Mouse (Mus musculus): ENCODE measurements around the gene Abcg4. TPM values are rescaled to one million over a fixed set of nuclear protein-coding genes. Genes with fewer than 3 reads are reported as not detected.

Gene Abcg4
- total and polyA plus RNA-seq, 3 experiments = 4.1 to 17.1 TPM; not detected in 1

DNA sequence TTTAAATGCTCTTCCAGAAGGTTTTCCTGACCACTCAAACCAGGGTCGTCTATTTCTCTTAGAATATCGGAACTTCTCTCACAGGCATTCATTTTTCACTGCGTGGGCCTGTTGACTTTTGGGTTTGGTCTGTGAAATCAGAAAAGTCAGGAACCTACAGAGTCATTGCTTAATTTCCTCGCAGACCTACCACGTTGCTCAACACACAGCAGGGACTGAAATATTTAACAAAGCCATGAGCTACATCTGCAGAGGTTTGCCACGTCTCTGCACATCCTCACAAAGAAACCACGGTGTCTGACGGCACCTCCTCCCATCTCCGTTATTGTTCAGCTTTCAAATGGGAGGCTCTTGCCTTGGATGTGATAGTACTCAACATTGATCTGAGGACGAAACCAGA lies 29.4 kb downstream of the Abcg4 start:
- no peak overlapping the region for H3K27ac ChIP-seq (ENCODE audit: control insufficient read depth, low read depth, low read length)
- H3K4me1 ChIP-seq (ENCODE audit: control insufficient read depth in 1 of 2, insufficient read depth in 2 of 2, low read length in 2 of 2) = no peaks in the 10 kb centered on the region
- TF ChIP-seq POLR2A (IDR thresholded peaks at IDR 0.05; ENCODE audit: control insufficient read depth in 1 of 2, insufficient read depth in 1 of 2, low read depth in 1 of 2, low read length in 2 of 2, poor library complexity in 1 of 2) (no peak), CHD1 (IDR thresholded peaks at IDR 0.05; ENCODE audit: low read depth, low read length) (no peak), TAL1 (IDR thresholded peaks at IDR 0.05; ENCODE audit: low read length) (no peak)
- H3K27me3 ChIP-seq (ENCODE audit: control insufficient read depth in 1 of 2, insufficient read depth in 2 of 2, low read length in 2 of 2) = no peaks in the 10 kb centered on the region
- H3K79me2 ChIP-seq (ENCODE audit: control insufficient read depth, insufficient read depth, low read length, poor library complexity) = no peaks in the 10 kb centered on the region
- H3K9ac ChIP-seq (ENCODE audit: control insufficient read depth, low read depth, low read length, poor library complexity, severe bottlenecking) = no peak overlapping the region
- no peak overlapping the region for H3K4me3 ChIP-seq (ENCODE audit: control insufficient read depth in 1 of 2, insufficient read depth in 1 of 2, low read depth in 2 of 2, low read length in 2 of 2)
- H3K36me3 ChIP-seq (ENCODE audit: control insufficient read depth in 1 of 2, insufficient read depth in 2 of 2, low read length in 2 of 2) = no peaks in the 10 kb centered on the region
- no peak for DNase-seq (ENCODE audit: low read depth, low spot score)
- H3K9me3 ChIP-seq (replicated peaks; ENCODE audit: insufficient read depth, low read length) = no peaks in the 10 kb centered on the region

- H3K9ac ChIP-seq (ENCODE audit: control insufficient read depth, low read depth, low read length, poor library complexity, severe bottlenecking) = no peak overlapping the region
Observed at GRCm38 (mm10) chr9:44256213-44256612, 32.2 kb downstream of the Abcg4 start.

DNA sequence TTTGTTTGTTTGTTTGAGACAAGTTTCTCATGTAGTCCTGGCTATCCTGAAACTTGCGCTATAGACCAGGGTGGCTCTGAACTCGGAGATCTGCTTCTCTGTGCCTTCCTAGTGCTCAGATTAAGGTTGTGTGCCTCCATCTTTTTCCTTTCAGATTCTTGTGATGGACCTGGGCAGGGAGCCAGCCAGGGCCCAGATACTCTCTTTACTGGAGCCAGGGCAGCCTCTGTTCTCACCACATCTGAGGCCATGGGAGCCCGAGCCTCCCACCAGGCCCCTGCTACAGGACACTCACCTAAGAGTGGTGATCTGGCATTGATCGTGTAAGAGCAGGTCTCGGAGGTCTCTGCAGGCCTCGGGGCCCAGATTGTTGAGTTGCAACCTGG lies 33.3 kb downstream of the Abcg4 start:
- H3K36me3 ChIP-seq (ENCODE audit: control insufficient read depth in 1 of 2, insufficient read depth in 2 of 2, low read length in 2 of 2) = peaks cover 0 to 5% of the 10 kb centered on the region in 2 experiments; a peak in 2 of 4 replicates
- peaks cover 0 to 8% of the 10 kb centered on the region in 2 experiments; a peak in 2 of 4 replicates for H3K4me1 ChIP-seq (ENCODE audit: control insufficient read depth in 1 of 2, insufficient read depth in 2 of 2, low read length in 2 of 2)
- no peak for TF ChIP-seq SIN3A (IDR thresholded peaks at IDR 0.05; ENCODE audit: low read length)
- no peak for TF ChIP-seq NRF1 (IDR thresholded peaks at IDR 0.05; ENCODE audit: insufficient read depth, low read depth, low read length, poor library complexity, severe bottlenecking)
- no peak for TF ChIP-seq BHLHE40 (IDR thresholded peaks at IDR 0.05; ENCODE audit: borderline replicate concordance, low read depth, low read length)
- no peak for TF ChIP-seq MYB (IDR thresholded peaks at IDR 0.05; ENCODE audit: low read depth, low read length)
- no peak for TF ChIP-seq GATA1 (IDR thresholded peaks at IDR 0.05; ENCODE audit: low read depth, low read length)
- no peak for TF ChIP-seq POLR2AphosphoS5 (IDR thresholded peaks at IDR 0.05; ENCODE audit: borderline replicate concordance, low read depth, low read length)
- TF ChIP-seq ETS1 (IDR thresholded peaks at IDR 0.05; ENCODE audit: low read depth, low read length) = no peak
- no peak for TF ChIP-seq USF1 (IDR thresholded peaks at IDR 0.05; ENCODE audit: low read depth, low read length)
- TF ChIP-seq TAL1 (IDR thresholded peaks at IDR 0.05; ENCODE audit: low read length) = no peak
- no peak for TF ChIP-seq HCFC1 (IDR thresholded peaks at IDR 0.05; ENCODE audit: low read depth, low read length)
- TF ChIP-seq UBTF (IDR thresholded peaks at IDR 0.05; ENCODE audit: borderline replicate concordance, insufficient read depth, low read depth, low read length) = no peak
- TF ChIP-seq ZKSCAN1 (IDR thresholded peaks at IDR 0.05; ENCODE audit: low read depth, low read length) = no peak
- no peak for TF ChIP-seq JUND (IDR thresholded peaks at IDR 0.05; ENCODE audit: low read depth, low read length)
- TF ChIP-seq MXI1 (IDR thresholded peaks at IDR 0.05; ENCODE audit: low read depth, low read length) = no peak
- H3K27ac ChIP-seq (ENCODE audit: control insufficient read depth, low read depth, low read length) = no peak overlapping the region
- no peak overlapping the region for H3K9ac ChIP-seq (ENCODE audit: control insufficient read depth, low read depth, low read length, poor library complexity, severe bottlenecking)
- no peak overlapping the region for H3K4me3 ChIP-seq (ENCODE audit: control insufficient read depth in 1 of 2, insufficient read depth in 1 of 2, low read depth in 2 of 2, low read length in 2 of 2)
- no peaks in the 10 kb centered on the region for H3K9me3 ChIP-seq (replicated peaks; ENCODE audit: insufficient read depth, low read length)
- no peaks in the 10 kb centered on the region for H3K27me3 ChIP-seq (ENCODE audit: control insufficient read depth in 1 of 2, insufficient read depth in 2 of 2, low read length in 2 of 2)
- no peak for DNase-seq (ENCODE audit: low read depth, low spot score)
- no peaks in the 10 kb centered on the region for H3K79me2 ChIP-seq (ENCODE audit: control insufficient read depth, insufficient read depth, low read length, poor library complexity)

More at GRCm38 (mm10) chr9:44256213-44256612, 32.2 kb downstream of the Abcg4 start:
- H3K36me3 ChIP-seq (ENCODE audit: control insufficient read depth in 1 of 2, insufficient read depth in 2 of 2, low read length in 2 of 2) = no peaks in the 10 kb centered on the region
- H3K9me3 ChIP-seq (replicated peaks; ENCODE audit: insufficient read depth, low read length) = no peaks in the 10 kb centered on the region
- no peaks in the 10 kb centered on the region for H3K79me2 ChIP-seq (ENCODE audit: control insufficient read depth, insufficient read depth, low read length, poor library complexity)
- no peaks in the 10 kb centered on the region for H3K27me3 ChIP-seq (ENCODE audit: control insufficient read depth in 1 of 2, insufficient read depth in 2 of 2, low read length in 2 of 2)
- no peak overlapping the region for H3K27ac ChIP-seq (ENCODE audit: control insufficient read depth, low read depth, low read length)
- no peak for DNase-seq (ENCODE audit: low read depth, low spot score)
- H3K4me1 ChIP-seq (ENCODE audit: control insufficient read depth in 1 of 2, insufficient read depth in 2 of 2, low read length in 2 of 2) = no peaks in the 10 kb centered on the region
- no peak overlapping the region for H3K4me3 ChIP-seq (ENCODE audit: control insufficient read depth in 1 of 2, insufficient read depth in 1 of 2, low read depth in 2 of 2, low read length in 2 of 2)
- TF ChIP-seq POLR2AphosphoS2 (IDR thresholded peaks at IDR 0.05; ENCODE audit: low read length) = no peak
- TF ChIP-seq NELFE (IDR thresholded peaks at IDR 0.05; ENCODE audit: low read depth, low read length) = no peak
- no peak for TF ChIP-seq GABPA (IDR thresholded peaks at IDR 0.05; ENCODE audit: low read depth, low read length)
- TF ChIP-seq MXI1 (IDR thresholded peaks at IDR 0.05; ENCODE audit: low read depth, low read length) = no peak
- TF ChIP-seq MYB (IDR thresholded peaks at IDR 0.05; ENCODE audit: low read depth, low read length) = no peak
- TF ChIP-seq ZC3H11A (IDR thresholded peaks at IDR 0.05; ENCODE audit: low read depth, low read length) = no peak
- TF ChIP-seq USF1 (IDR thresholded peaks at IDR 0.05; ENCODE audit: low read depth, low read length) = no peak
- TF ChIP-seq ELF1 (IDR thresholded peaks at IDR 0.05; ENCODE audit: low read depth, low read length) = no peak
- TF ChIP-seq RAD21 (IDR thresholded peaks at IDR 0.05; ENCODE audit: low read depth, low read length) = no peak

Data from MEL (cell line).